Mouse (Mus musculus): ENCODE data around the gene Alg12. TPM values are rescaled to one million over a fixed set of nuclear protein-coding genes. Genes with fewer than 3 reads are reported as not detected.
A peak's percentile ranks its signal among the peaks of the same experiment; 100 is the strongest.

Gene Alg12
- 7.1 and 8.1 TPM in 2 replicates for polyA plus RNA-seq (2014; fragmentation: Nextera tagmentation; extraction: Ambion mirVana)

GRCm38 (mm10) chr15:88819026-88819905 is at the start of gene Alg12, which contains the start of gene Creld2:
Alg12 (minus strand) TSS chr15:88819318.
Creld2 (plus strand) TSS chr15:88819646.
- ATAC-seq (ENCODE audit: low FRiP score, low TSS enrichment) (peak; percentile 98), DNase-seq (peak; percentile 100)
- under 1% methylated on average over 88 of the region's 88 CpGs for WGBS
- Histone ChIP-seq H3K36me3 (ENCODE audit: control insufficient read depth, insufficient read depth, low read length) (peaks cover 42% of the 10 kb centered on the region), H3K27ac (replicated peaks; ENCODE audit: low read depth, low read length) (peak within 1 kb of the TSS; percentile 84), H3K4me2 (ENCODE audit: low read length) (peak within 1 kb of the TSS; percentile 86), H3K9me3 (ENCODE audit: control insufficient read depth, low read length) (no peaks in the 10 kb centered on the region), H3K9ac (replicated peaks; ENCODE audit: low read length) (peak within 1 kb of the TSS; percentile 78), H3K4me1 (ENCODE audit: control insufficient read depth, insufficient read depth, low read length) (peaks cover 17% of the 10 kb centered on the region), H3K4me3 (replicated peaks; ENCODE audit: low read depth, low read length) (peak within 1 kb of the TSS; percentile 96), H3K27me3 (ENCODE audit: control insufficient read depth, insufficient read depth, low read length) (no peaks in the 10 kb centered on the region)

- Histone ChIP-seq H3K9me3 (ENCODE audit: control insufficient read depth, low read length) (no peaks in the 10 kb centered on the region), H3K27ac (replicated peaks; ENCODE audit: low read depth, low read length) (no peak overlapping the region), H3K4me1 (ENCODE audit: control insufficient read depth, insufficient read depth, low read length) (peaks cover 12% of the 10 kb centered on the region), H3K9ac (replicated peaks; ENCODE audit: low read length) (no peak overlapping the region), H3K4me2 (ENCODE audit: low read length) (no peak overlapping the region), H3K27me3 (ENCODE audit: control insufficient read depth, insufficient read depth, low read length) (no peaks in the 10 kb centered on the region), H3K36me3 (ENCODE audit: control insufficient read depth, insufficient read depth, low read length) (peaks cover 29% of the 10 kb centered on the region), H3K4me3 (replicated peaks; ENCODE audit: low read depth, low read length) (no peak overlapping the region)
- WGBS: 93% methylated on average over 6 of the region's 6 CpGs
- ATAC-seq (ENCODE audit: low FRiP score, low TSS enrichment) (no peak), DNase-seq (no peak)
Measured at GRCm38 (mm10) chr15:88868024-88868742, 49.1 kb upstream of the Alg12 start.

- Histone ChIP-seq H3K4me2 (ENCODE audit: low read length) (no peak overlapping the region), H3K4me3 (replicated peaks; ENCODE audit: low read depth, low read length) (no peak overlapping the region), H3K36me3 (ENCODE audit: control insufficient read depth, insufficient read depth, low read length) (peaks cover 29% of the 10 kb centered on the region), H3K9ac (replicated peaks; ENCODE audit: low read length) (no peak overlapping the region), H3K27ac (replicated peaks; ENCODE audit: low read depth, low read length) (no peak overlapping the region), H3K9me3 (ENCODE audit: control insufficient read depth, low read length) (no peaks in the 10 kb centered on the region), H3K4me1 (ENCODE audit: control insufficient read depth, insufficient read depth, low read length) (peaks cover 12% of the 10 kb centered on the region), H3K27me3 (ENCODE audit: control insufficient read depth, insufficient read depth, low read length) (no peaks in the 10 kb centered on the region)
- 51% methylated on average over 5 of the region's 5 CpGs for WGBS
- DNase-seq (no peak), ATAC-seq (ENCODE audit: low FRiP score, low TSS enrichment) (no peak)
Measured at GRCm38 (mm10) chr15:88867368-88868023, 48.4 kb upstream of the Alg12 start.

- no peak overlapping the region for H3K4me3 ChIP-seq (replicated peaks; ENCODE audit: low read depth, low read length)
- 64% methylated on average over 7 of the region's 7 CpGs for WGBS
- DNase-seq: no peak
- no peak overlapping the region for H3K4me2 ChIP-seq (ENCODE audit: low read length)
- H3K9me3 ChIP-seq (ENCODE audit: control insufficient read depth, low read length): no peaks in the 10 kb centered on the region
- no peak overlapping the region for H3K9ac ChIP-seq (replicated peaks; ENCODE audit: low read length)
- no peak overlapping the region for H3K27ac ChIP-seq (replicated peaks; ENCODE audit: low read depth, low read length)
- H3K36me3 ChIP-seq (ENCODE audit: control insufficient read depth, insufficient read depth, low read length): peaks cover 29% of the 10 kb centered on the region
- H3K4me1 ChIP-seq (ENCODE audit: control insufficient read depth, insufficient read depth, low read length): peaks cover 12% of the 10 kb centered on the region
- ATAC-seq (ENCODE audit: low FRiP score, low TSS enrichment): no peak
- no peaks in the 10 kb centered on the region for H3K27me3 ChIP-seq (ENCODE audit: control insufficient read depth, insufficient read depth, low read length)
Measured at GRCm38 (mm10) chr15:88866934-88867356, 47.8 kb upstream of the Alg12 start.

- WGBS: 87% methylated on average over 4 of the region's 4 CpGs
- no peak overlapping the region for H3K9ac ChIP-seq (replicated peaks; ENCODE audit: low read length)
- DNase-seq: no peak
Measured at GRCm38 (mm10) chr15:88865888-88866695, 47.0 kb upstream of the Alg12 start.

GRCm38 (mm10) chr15:88865061-88865460 is 45.9 kb upstream of the Alg12 start:
- H3K9me3 ChIP-seq (ENCODE audit: control insufficient read depth, low read length): no peaks in the 10 kb centered on the region
- ATAC-seq (ENCODE audit: low FRiP score, low TSS enrichment) (no peak), DNase-seq (no peak)
- H3K4me1 ChIP-seq (ENCODE audit: control insufficient read depth, insufficient read depth, low read length): peaks cover 17% of the 10 kb centered on the region
- peak overlapping the region; percentile 95; the same call in 1 of the 2 replicates for H3K4me3 ChIP-seq (replicated peaks; ENCODE audit: low read depth, low read length)
- no peak overlapping the region for H3K9ac ChIP-seq (replicated peaks; ENCODE audit: low read length)
- peaks cover 29% of the 10 kb centered on the region for H3K36me3 ChIP-seq (ENCODE audit: control insufficient read depth, insufficient read depth, low read length)
- H3K4me2 ChIP-seq (ENCODE audit: low read length): peak overlapping the region; percentile 87
- no peak overlapping the region for H3K27ac ChIP-seq (replicated peaks; ENCODE audit: low read depth, low read length)
- WGBS: 94% methylated on average over 14 of the region's 14 CpGs
- H3K27me3 ChIP-seq (ENCODE audit: control insufficient read depth, insufficient read depth, low read length): no peaks in the 10 kb centered on the region

More at GRCm38 (mm10) chr15:88865888-88866695, 47.0 kb upstream of the Alg12 start:
- H3K9me3 ChIP-seq (ENCODE audit: control insufficient read depth, low read length): no peaks in the 10 kb centered on the region
- no peak overlapping the region for H3K27ac ChIP-seq (replicated peaks; ENCODE audit: low read depth, low read length)
- H3K27me3 ChIP-seq (ENCODE audit: control insufficient read depth, insufficient read depth, low read length): no peaks in the 10 kb centered on the region
- peaks cover 29% of the 10 kb centered on the region for H3K36me3 ChIP-seq (ENCODE audit: control insufficient read depth, insufficient read depth, low read length)
- no peak overlapping the region for H3K4me2 ChIP-seq (ENCODE audit: low read length)
- no peak for ATAC-seq (ENCODE audit: low FRiP score, low TSS enrichment)
- peaks cover 17% of the 10 kb centered on the region for H3K4me1 ChIP-seq (ENCODE audit: control insufficient read depth, insufficient read depth, low read length)
- no peak overlapping the region for H3K4me3 ChIP-seq (replicated peaks; ENCODE audit: low read depth, low read length)

GRCm38 (mm10) chr15:88864270-88865030 is 45.3 kb upstream of the Alg12 start:
- WGBS: 36% methylated on average over 22 of the region's 22 CpGs
- peaks cover 17% of the 10 kb centered on the region for H3K4me1 ChIP-seq (ENCODE audit: control insufficient read depth, insufficient read depth, low read length)
- DNase-seq (no peak), ATAC-seq (ENCODE audit: low FRiP score, low TSS enrichment) (peak; percentile 3; the same call in 1 of the 2 replicates)
- H3K27ac ChIP-seq (replicated peaks; ENCODE audit: low read depth, low read length): peak overlapping the region; percentile 98
- H3K9me3 ChIP-seq (ENCODE audit: control insufficient read depth, low read length): no peaks in the 10 kb centered on the region
- H3K4me2 ChIP-seq (ENCODE audit: low read length): peak overlapping the region; percentile 87
- peaks cover 29% of the 10 kb centered on the region for H3K36me3 ChIP-seq (ENCODE audit: control insufficient read depth, insufficient read depth, low read length)
- peak overlapping the region; percentile 84 for H3K9ac ChIP-seq (replicated peaks; ENCODE audit: low read length)
- no peaks in the 10 kb centered on the region for H3K27me3 ChIP-seq (ENCODE audit: control insufficient read depth, insufficient read depth, low read length)
- H3K4me3 ChIP-seq (replicated peaks; ENCODE audit: low read depth, low read length): peak overlapping the region; percentile 95

All from midbrain, embryonic 14.5 days (tissue).